Mouse (Mus musculus) layer of hippocampus, postnatal 36 days (tissue): ENCODE data around the gene Fam69b. TPM values are rescaled to one million over a fixed set of nuclear protein-coding genes. Genes with fewer than 3 reads are reported as not detected.

Experiments used
- DNase-seq, 2 experiments: peaks; one replicate each; pipeline ENCODE4 v3.0.0; 2022
- microRNA-seq, 2 experiments: library from miRNA; unstranded; fragments of <30 nt; microRNA quantifications; one replicate each; pipeline ENCODE4 v1.2.0; 2021
- total RNA-seq, 2 experiments: library from RNA; stranded (reverse); gene quantifications; 2 replicates each; pipeline ENCODE4 v1.2.3; 2021

Gene Fam69b
- total RNA-seq, 2 experiments from 2014 or later: 73.2 to 77.5 TPM

DNA sequence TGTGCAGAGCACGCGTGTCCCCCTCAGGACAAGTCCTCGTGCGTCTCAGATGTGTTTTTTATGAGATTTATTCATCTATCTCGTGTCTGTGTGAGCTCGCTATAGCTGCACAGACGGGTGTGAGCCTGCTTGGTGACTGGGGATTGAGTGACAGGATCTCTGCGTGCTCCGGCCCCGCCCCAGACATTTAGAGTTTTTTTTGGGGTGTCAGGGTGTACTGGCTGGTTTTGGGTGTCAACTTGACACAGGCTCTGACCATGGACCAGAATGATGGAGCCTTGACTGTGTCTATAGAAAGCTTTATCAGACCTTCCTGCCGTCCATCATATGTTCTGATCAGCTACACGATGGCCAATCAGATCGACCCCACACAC lies 34.2 kb downstream of the Fam69b start:
- DNase-seq: no peak

DNA sequence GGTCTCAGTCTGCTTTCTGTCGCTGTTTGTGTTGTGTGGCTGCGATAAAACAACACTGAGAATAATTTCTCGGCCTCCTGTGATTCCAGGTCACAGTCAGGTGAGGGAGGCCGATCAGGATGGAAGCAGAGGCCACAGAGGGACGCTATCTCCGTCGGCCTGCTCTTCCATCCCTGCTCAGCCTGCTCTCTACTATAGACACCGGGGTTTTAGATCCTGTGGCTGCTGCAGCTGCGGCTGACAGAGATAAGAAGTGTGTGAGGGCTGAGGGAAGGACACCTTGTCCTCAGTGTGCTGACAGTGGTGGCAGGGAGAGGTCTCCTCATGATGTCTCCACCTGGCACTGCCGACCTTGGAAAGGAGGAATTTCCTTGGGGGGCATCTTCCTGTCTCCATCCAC lies 34.9 kb downstream of the Fam69b start:
- DNase-seq: no peak

DNA sequence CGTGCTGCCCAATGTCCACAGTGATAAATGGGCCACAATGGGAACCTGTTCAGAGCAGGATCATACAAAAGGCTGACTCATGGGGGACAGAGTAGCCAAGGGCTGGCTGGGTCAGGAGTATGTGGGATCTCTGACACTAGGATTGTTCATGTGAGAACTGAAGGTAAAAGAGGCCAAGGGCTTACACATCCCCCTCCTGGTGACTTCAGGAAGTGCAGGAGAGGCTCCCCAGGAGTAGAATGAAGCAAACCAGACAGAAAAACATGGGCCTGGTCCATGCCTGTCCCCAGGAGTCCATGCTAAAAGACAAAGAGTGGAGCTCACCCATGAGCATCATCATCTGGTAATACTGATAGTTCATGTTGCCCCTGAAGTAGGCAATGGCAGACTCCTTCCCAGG lies 35.3 kb downstream of the Fam69b start:
- DNase-seq: peak in 1 of 2 experiments; percentile 9

DNA sequence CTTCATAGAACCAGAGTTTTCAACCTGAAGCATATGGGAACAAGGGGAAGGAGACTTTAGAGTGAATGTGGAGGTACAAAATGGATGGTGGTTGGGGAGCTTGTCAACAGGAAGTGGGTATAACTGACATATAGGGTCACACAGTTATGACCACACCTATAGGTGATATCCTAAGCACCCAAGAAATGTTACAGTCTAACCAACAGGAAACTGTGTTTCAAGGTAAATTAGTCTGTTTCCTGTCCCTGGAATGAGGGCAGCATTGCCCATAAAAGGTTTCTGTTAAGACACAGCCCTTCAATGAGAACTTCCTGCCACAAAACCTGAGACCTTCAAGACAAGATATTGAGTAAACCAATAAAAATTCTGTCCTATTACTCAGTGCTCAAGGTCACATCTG lies 40.5 kb downstream of the Fam69b start:
- no peak for DNase-seq

DNA sequence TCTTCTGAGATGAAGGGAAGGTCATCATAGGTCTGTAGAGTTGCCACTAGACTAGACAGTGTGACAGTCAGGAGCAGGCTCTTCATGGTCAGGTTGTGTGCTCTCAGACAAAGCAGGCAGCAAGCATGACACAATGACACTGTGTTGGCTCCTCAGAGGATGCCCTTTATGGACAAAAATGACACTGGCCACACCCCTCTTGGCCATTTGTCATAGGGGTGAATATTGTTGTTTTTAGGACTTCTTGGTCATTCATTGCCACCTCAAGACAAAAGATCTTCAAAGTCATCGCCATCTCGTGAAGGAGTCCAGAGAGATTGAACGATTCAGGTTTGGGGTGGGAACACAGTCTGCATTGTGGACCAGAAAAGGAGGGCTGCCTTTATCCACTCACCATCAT lies 42.9 kb downstream of the Fam69b start, which contains the start of gene Lcn4:
Lcn4 (minus strand) TSS at position 101 of the 400 bp plus-strand sequence.
- DNase-seq: no peak

Small RNA genes lying within 50 kb of the gene (microRNA-seq; reads per million reads assigned to microRNA genes)
- gene Mir126a: 0.60 to 0.63 reads per million in 2 experiments
- gene Mir126b: 0 reads per million in 2 experiments

Other genes starting within 250 kb of the Fam69b start
- gene Snapc4, start 247.8 kb upstream of the Fam69b start, total RNA-seq: 10 to 100 TPM; 65.3 to 72.3 TPM
- 100 to 1,000 TPM; 151 to 165 TPM for gene Entr1, start 239.1 kb upstream of the Fam69b start, total RNA-seq
- 10 to 100 TPM; 86.5 to 93.6 TPM for gene Pmpca, start 239.1 kb upstream of the Fam69b start, total RNA-seq
- 10 to 100 TPM; 21.1 to 22.1 TPM for gene Inpp5e, start 219.3 kb upstream of the Fam69b start, total RNA-seq
- gene Sec16a, start 183.2 kb upstream of the Fam69b start, total RNA-seq: 10 to 100 TPM; 52.9 to 57.5 TPM
- gene Notch1, start 111.8 kb upstream of the Fam69b start, total RNA-seq: 10 to 100 TPM; 30.4 to 31.4 TPM
- gene Egfl7, start 48.4 kb upstream of the Fam69b start, total RNA-seq: 10 to 100 TPM; 55.1 to 56.1 TPM
- gene Gm20532, start 41.8 kb upstream of the Fam69b start, total RNA-seq: not detected
- gene Agpat2, start 24.0 kb upstream of the Fam69b start, total RNA-seq: 1 to 10 TPM; 1.3 to 2.3 TPM
- not detected for gene Lcn4, start 42.8 kb downstream of the Fam69b start, total RNA-seq
- gene Abo, start 236.5 kb downstream of the Fam69b start, total RNA-seq: not detected